ENCODE assay signal across 8 mouse cellular contexts in genomic region chr2:26021561-26022257, GRCm38 (mm10). TPM values are rescaled to one million over a fixed set of nuclear protein-coding genes. Genes with fewer than 3 reads are reported as not detected.
A peak's percentile ranks its signal among the peaks of the same experiment; 100 is the strongest.
DNase-seq lines count a peak whose midpoint lies in the region; ATAC-seq and TF ChIP-seq lines count a peak whose summit lies in the region.

Ubac1 (minus strand) TSS chr2:26021747.

- 0 out of 2 replicates have a peak, but pooled peaks cover 3% of the 10 kb centered on the region for H3K27me3 ChIP-seq in embryonic facial prominence, embryonic 15.5 days
- no peaks in the 10 kb centered on the region for H3K27me3 ChIP-seq in limb, embryonic 14.5 days (ENCODE audit: control insufficient read depth, insufficient read depth, low read length)
- H3K27me3 ChIP-seq in midbrain, postnatal 0 days (ENCODE audit: insufficient read depth, low read length) = no peaks in the 10 kb centered on the region

- H3K4me1 ChIP-seq in bone marrow, adult 2 months (ENCODE audit: control insufficient read depth, insufficient read depth, low read length) = no peaks in the 10 kb centered on the region; the same call in 1 of the 2 replicates
- H3K4me1 ChIP-seq in embryonic facial prominence, embryonic 15.5 days = peaks cover 14% of the 10 kb centered on the region
- H3K4me1 ChIP-seq in limb, embryonic 14.5 days (ENCODE audit: control insufficient read depth, insufficient read depth, low read length) = peaks cover 8% of the 10 kb centered on the region
- H3K4me1 ChIP-seq in midbrain, postnatal 0 days (ENCODE audit: insufficient read depth, low read length) = peaks cover 10% of the 10 kb centered on the region; the same call in 1 of the 2 replicates

- TF ChIP-seq CTCF in bone marrow, adult 2 months (IDR thresholded peaks at IDR 0.05; ENCODE audit: control insufficient read depth, insufficient read depth, low read length) = no peak
- TF ChIP-seq CTCF in midbrain, postnatal 0 days (IDR thresholded peaks at IDR 0.05) = no peak

- no peak for TF ChIP-seq POLR2A in bone marrow, adult 2 months (IDR thresholded peaks at IDR 0.05; ENCODE audit: borderline replicate concordance, control insufficient read depth, low read depth, low read length)
- 0 out of 2 replicates have a peak, but pooled peaks have one; percentile 43 for TF ChIP-seq POLR2A in limb, embryonic 14.5 days (IDR thresholded peaks at IDR 0.05; ENCODE audit: borderline replicate concordance, extremely low read depth, insufficient read depth, insufficient read length)

- H3K27ac ChIP-seq in bone marrow, adult 2 months (ENCODE audit: control insufficient read depth, insufficient read depth, low read depth, low read length, poor library complexity) = peak within 1 kb of the TSS; percentile 97
- H3K27ac ChIP-seq in embryonic facial prominence, embryonic 15.5 days (replicated peaks) = peak within 1 kb of the TSS; percentile 81
- peak within 1 kb of the TSS; percentile 75 for H3K27ac ChIP-seq in limb, embryonic 14.5 days (replicated peaks; ENCODE audit: low read depth, low read length)
- peak within 1 kb of the TSS; percentile 85 for H3K27ac ChIP-seq in midbrain, postnatal 0 days (ENCODE audit: low read depth, low read length)

- peak within 1 kb of the TSS; percentile 76 for H3K9ac ChIP-seq in embryonic facial prominence, embryonic 15.5 days
- H3K9ac ChIP-seq in limb, embryonic 14.5 days (ENCODE audit: low read depth, low read length, severe bottlenecking) = peak within 1 kb of the TSS; percentile 79
- peak within 1 kb of the TSS; percentile 78 for H3K9ac ChIP-seq in midbrain, postnatal 0 days (replicated peaks; ENCODE audit: low read length, poor library complexity, severe bottlenecking)

- H3K36me3 ChIP-seq in embryonic facial prominence, embryonic 15.5 days = no peaks in the 10 kb centered on the region
- no peaks in the 10 kb centered on the region for H3K36me3 ChIP-seq in limb, embryonic 14.5 days (ENCODE audit: control insufficient read depth, insufficient read depth, low read length)
- no peaks in the 10 kb centered on the region for H3K36me3 ChIP-seq in midbrain, postnatal 0 days (ENCODE audit: insufficient read depth, low read length)

- H3K4me3 ChIP-seq in bone marrow, adult 2 months (replicated peaks; ENCODE audit: control insufficient read depth, low read depth, low read length) = peak within 1 kb of the TSS; percentile 97
- peak within 1 kb of the TSS; percentile 71 for H3K4me3 ChIP-seq in embryonic facial prominence, embryonic 15.5 days (replicated peaks)
- H3K4me3 ChIP-seq in limb, embryonic 14.5 days (replicated peaks; ENCODE audit: low read length) = peak within 1 kb of the TSS; percentile 78
- peak within 1 kb of the TSS; percentile 78 for H3K4me3 ChIP-seq in midbrain, postnatal 0 days (ENCODE audit: low read depth, low read length)

- WGBS in bone marrow, adult 2 months = 7% methylated on average over 50 of the region's 50 CpGs
- 6% methylated on average over 50 of the region's 50 CpGs for WGBS in embryonic facial prominence, embryonic 15.5 days
- 6% methylated on average over 46 of the region's 50 CpGs for WGBS in limb, embryonic 14.5 days
- 7% methylated on average over 49 of the region's 50 CpGs for WGBS in midbrain, postnatal 0 days

- peak within 1 kb of the TSS; percentile 85 for H3K4me2 ChIP-seq in embryonic facial prominence, embryonic 15.5 days (replicated peaks)
- peak within 1 kb of the TSS; percentile 60 for H3K4me2 ChIP-seq in limb, embryonic 14.5 days (replicated peaks; ENCODE audit: low read depth, low read length, severe bottlenecking)
- peak within 1 kb of the TSS; percentile 86 for H3K4me2 ChIP-seq in midbrain, postnatal 0 days (ENCODE audit: low read depth, low read length, poor library complexity, severe bottlenecking)

- no peaks in the 10 kb centered on the region for H3K9me3 ChIP-seq in embryonic facial prominence, embryonic 15.5 days (replicated peaks)
- H3K9me3 ChIP-seq in limb, embryonic 14.5 days (ENCODE audit: control insufficient read depth, low read length) = no peaks in the 10 kb centered on the region
- no peaks in the 10 kb centered on the region for H3K9me3 ChIP-seq in midbrain, postnatal 0 days (ENCODE audit: low read length)

- peak; percentile 91 for DNase-seq in 416B (ENCODE audit: low read depth)
- peak; percentile 86 for DNase-seq in heart, adult 8-10 months (ENCODE audit: low spot score)
- DNase-seq in kidney, adult 9 months = peak; percentile 94
- DNase-seq in limb, embryonic 14.5 days (ENCODE audit: low spot score) = peak; percentile 95
- DNase-seq in midbrain, postnatal 0 days (ENCODE audit: low spot score) = peak; percentile 96
- peak; percentile 81 to 86 for DNase-seq in spleen, postnatal 14 days (ENCODE audit: low spot score in 2 of 2)

- ATAC-seq in embryonic facial prominence, embryonic 15.5 days (ENCODE audit: insufficient number of reproducible peaks, low FRiP score, low TSS enrichment, low read depth) = peak; percentile 94
- peak; percentile 92 for ATAC-seq in limb, embryonic 14.5 days (ENCODE audit: low FRiP score, low read depth)
- peak; percentile 90 for ATAC-seq in midbrain, postnatal 0 days (ENCODE audit: low FRiP score)

RNA-seq across cellular contexts. Expression of gene Ubac1, which starts in this region (rescaled TPM):
- polyA plus RNA-seq in bone marrow, adult 2 months (2011; ENCODE audit: insufficient read depth, insufficient read length, low replicate concordance, missing spikeins) = 452 and 465 TPM in 2 replicates
- polyA plus RNA-seq in embryonic facial prominence, embryonic 15.5 days (2015; fragmentation: Nextera tagmentation; extraction: Ambion mirVana) = 93.8 and 97.1 TPM in 2 replicates
- total RNA-seq in heart, adult 8-10 months (2022) = 10 to 100 TPM; 80.7 to 88.9 (median 87.8) TPM
- 76.5 and 78.8 TPM in 2 replicates for polyA plus RNA-seq in limb, embryonic 14.5 days (2012; rRNA removed)
- polyA plus RNA-seq in limb, embryonic 14.5 days (2014; fragmentation: Nextera tagmentation; extraction: Ambion mirVana) = 99.3 and 106 TPM in 2 replicates
- 100 and 123 TPM in 2 replicates for total RNA-seq in midbrain, postnatal 0 days (2014; rRNA removed)
- polyA plus RNA-seq in midbrain, postnatal 0 days (2015; fragmentation: Nextera tagmentation; extraction: Ambion mirVana) = 151 and 158 TPM in 2 replicates

Comparison
In these comparisons a context has a peak if more than half of its experiments do, and no peak if none do; other contexts are left out.
1. Peak in every context shown above with its lines: DNase-seq, ATAC-seq, H3K4me3 ChIP-seq and H3K27ac ChIP-seq.